7 mouse cellular contexts compared by ENCODE assay signal in the genomic region with DNA sequence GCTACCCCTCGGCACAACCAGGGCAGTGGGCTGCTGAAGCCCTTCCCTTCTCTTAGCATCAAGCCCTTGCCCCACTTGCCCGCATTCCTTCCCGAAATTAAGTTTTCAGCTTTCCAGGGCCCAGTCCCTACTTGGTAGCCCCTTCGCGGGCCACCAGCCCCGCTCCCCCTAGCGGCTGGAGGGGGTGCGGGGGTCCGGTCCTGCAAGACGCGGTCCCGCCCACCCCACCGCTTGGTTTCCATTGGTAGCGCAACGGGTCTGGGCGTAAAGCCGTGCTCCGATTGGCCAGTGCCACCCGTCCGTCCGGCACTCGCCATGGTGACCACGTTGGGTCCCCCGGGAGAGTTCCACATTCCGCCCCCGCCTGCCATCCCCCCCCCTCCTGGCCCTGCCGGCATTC. TPM values are rescaled to one million over a fixed set of nuclear protein-coding genes. Genes with fewer than 3 reads are reported as not detected.
DNase-seq lines count a peak whose midpoint lies in the region; ATAC-seq lines count a peak whose summit lies in the region.

No protein-coding gene starts in this region.

- H3K4me3 ChIP-seq in midbrain, embryonic 11.5 days (ENCODE audit: low read depth, low read length): peak overlapping the region; percentile 67

- peak; percentile 96 to 97 for DNase-seq in adrenal gland, adult (ENCODE audit: inconsistent age in 2 of 2, low spot score in 1 of 2)
- peak; percentile 98 for DNase-seq in gastrocnemius, postnatal 14 days
- DNase-seq in left cerebral cortex, postnatal 36 days (ENCODE audit: low spot score in 2 of 2): peak; percentile 58 to 68
- peak; percentile 99 for DNase-seq in midbrain, embryonic 11.5 days (ENCODE audit: low spot score, missing footprints)
- peak; percentile 96 for DNase-seq in skeletal muscle tissue, adult 2 months (ENCODE audit: low read depth, low spot score)

- intact Hi-C loops in gastrocnemius, postnatal 14 days (cut with DNase I; ENCODE audit: low total_unique reads): no loop called here
- intact Hi-C loops in left cerebral cortex, postnatal 36 days (cut with DNase I): no loop called here

- no peak overlapping the region; the same call in 1 of the 2 replicates for H3K27ac ChIP-seq in midbrain, embryonic 11.5 days (ENCODE audit: low read depth, low read length)

- H3K4me1 ChIP-seq in midbrain, embryonic 11.5 days (ENCODE audit: control insufficient read depth, insufficient read depth, low read length): peaks cover 19% of the 10 kb centered on the region

- peaks cover 25% of the 10 kb centered on the region for H3K27me3 ChIP-seq in midbrain, embryonic 11.5 days (ENCODE audit: control insufficient read depth, insufficient read depth, low read length)

- H3K4me2 ChIP-seq in midbrain, embryonic 11.5 days: peak overlapping the region; percentile 81

- no peaks in the 10 kb centered on the region for H3K36me3 ChIP-seq in midbrain, embryonic 11.5 days (ENCODE audit: control insufficient read depth, insufficient read depth, low read length)

- peak overlapping the region; percentile 83 for H3K9ac ChIP-seq in midbrain, embryonic 11.5 days (ENCODE audit: low read length)

- peak; percentile 79 for ATAC-seq in common myeloid progenitor, adult 5-6 weeks (replicated peaks; ENCODE audit: low read depth, poor library complexity, severe bottlenecking)
- ATAC-seq in inflammation-experienced regulatory T-cells, adult 6 months: peak; percentile 56
- ATAC-seq in midbrain, embryonic 11.5 days (ENCODE audit: low FRiP score): peak; percentile 96

- H3K9me3 ChIP-seq in midbrain, embryonic 11.5 days (ENCODE audit: control insufficient read depth, low read length): no peaks in the 10 kb centered on the region

- WGBS in midbrain, embryonic 11.5 days: 1% methylated on average over 27 of the region's 27 CpGs

RNA-seq across cellular contexts. Expression of a gene that starts 0.5 kb away (rescaled TPM):
- total RNA-seq in common myeloid progenitor, adult 5-6 weeks (2017): 0.58 and 2.2 TPM in 2 replicates
- total RNA-seq in gastrocnemius, postnatal 14 days (2021): 10 to 100 TPM in 1 of 2 experiments, 1 to 10 TPM in 1; 7.1 to 10.9 TPM
- 1 to 10 TPM in 1 of 3 experiments, under 1 TPM in 2; 0.24 to 1.0 (median 0.25) TPM for polyA plus RNA-seq in inflammation-experienced regulatory T-cells, adult 6 months (2017; shearing (Covaris generic))
- 1 to 10 TPM; 1.8 to 1.9 TPM for total RNA-seq in left cerebral cortex, postnatal 36 days (2021)
- polyA plus RNA-seq in midbrain, embryonic 11.5 days (2014; fragmentation: Nextera tagmentation; extraction: Ambion mirVana): 13.5 and 15.9 TPM in 2 replicates

RNA-seq across cellular contexts. Expression of a gene that starts 6.1 kb away (rescaled TPM):
- total RNA-seq in common myeloid progenitor, adult 5-6 weeks (2017): 0.05 TPM in 1 of 2 replicates, not detected in the other
- total RNA-seq in gastrocnemius, postnatal 14 days (2021): not detected
- 1 to 10 TPM; 1.8 to 4.3 (median 4.1) TPM for polyA plus RNA-seq in inflammation-experienced regulatory T-cells, adult 6 months (2017; shearing (Covaris generic))
- total RNA-seq in left cerebral cortex, postnatal 36 days (2021): not detected
- polyA plus RNA-seq in midbrain, embryonic 11.5 days (2014; fragmentation: Nextera tagmentation; extraction: Ambion mirVana): 0.36 and 0.40 TPM in 2 replicates

RNA-seq across cellular contexts. Expression of a gene that starts 41.2 kb away (rescaled TPM):
- 0.78 and 0.82 TPM in 2 replicates for total RNA-seq in common myeloid progenitor, adult 5-6 weeks (2017)
- total RNA-seq in gastrocnemius, postnatal 14 days (2021): 1 to 10 TPM; 9.6 to 9.8 TPM
- under 1 TPM; 0.35 to 0.50 (median 0.50) TPM for polyA plus RNA-seq in inflammation-experienced regulatory T-cells, adult 6 months (2017; shearing (Covaris generic))
- 10 to 100 TPM; 20.0 to 22.3 TPM for total RNA-seq in left cerebral cortex, postnatal 36 days (2021)
- 12.0 and 12.9 TPM in 2 replicates for polyA plus RNA-seq in midbrain, embryonic 11.5 days (2014; fragmentation: Nextera tagmentation; extraction: Ambion mirVana)

RNA-seq across cellular contexts. Expression of a gene that starts 57.2 kb away (rescaled TPM):
- total RNA-seq in common myeloid progenitor, adult 5-6 weeks (2017): 293 and 407 TPM in 2 replicates
- 10 to 100 TPM; 21.4 to 38.2 TPM for total RNA-seq in gastrocnemius, postnatal 14 days (2021)
- polyA plus RNA-seq in inflammation-experienced regulatory T-cells, adult 6 months (2017; shearing (Covaris generic)): 1 to 10 TPM in 2 of 3 experiments, under 1 TPM in 1; 0.52 to 5.5 (median 4.5) TPM
- 10 to 100 TPM; 73.3 to 74.2 TPM for total RNA-seq in left cerebral cortex, postnatal 36 days (2021)
- polyA plus RNA-seq in midbrain, embryonic 11.5 days (2014; fragmentation: Nextera tagmentation; extraction: Ambion mirVana): 153 and 157 TPM in 2 replicates
